Mouse (Mus musculus): ENCODE data around the gene Morn2. TPM values are rescaled to one million over a fixed set of nuclear protein-coding genes. Genes with fewer than 3 reads are reported as not detected.
A peak's percentile ranks its signal among the peaks of the same experiment; 100 is the strongest.

Gene Morn2
- total RNA-seq, 2 experiments from 2014 or later, result 2.9 to 5.0 TPM

DNA sequence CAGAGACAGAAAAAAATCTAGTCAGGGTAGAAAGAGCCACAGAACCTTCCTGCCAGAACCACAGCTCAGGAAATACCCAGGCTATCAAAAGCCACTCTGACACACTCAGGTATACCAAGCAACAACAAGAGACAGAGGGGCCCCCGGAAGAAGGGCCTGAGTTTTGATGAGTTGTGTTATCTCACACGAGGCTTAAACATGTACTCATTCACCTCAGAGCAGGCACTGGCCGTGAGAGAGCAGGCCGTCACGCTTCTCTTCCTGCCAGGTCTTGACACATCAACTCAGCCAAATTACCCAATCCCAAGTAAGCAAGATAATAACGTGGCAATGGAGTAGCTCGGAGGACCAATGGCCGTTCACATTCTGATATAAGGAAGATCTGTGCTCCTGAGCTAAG is 33.7 kb downstream of the Morn2 start:
- DNase-seq, result no peak

DNA sequence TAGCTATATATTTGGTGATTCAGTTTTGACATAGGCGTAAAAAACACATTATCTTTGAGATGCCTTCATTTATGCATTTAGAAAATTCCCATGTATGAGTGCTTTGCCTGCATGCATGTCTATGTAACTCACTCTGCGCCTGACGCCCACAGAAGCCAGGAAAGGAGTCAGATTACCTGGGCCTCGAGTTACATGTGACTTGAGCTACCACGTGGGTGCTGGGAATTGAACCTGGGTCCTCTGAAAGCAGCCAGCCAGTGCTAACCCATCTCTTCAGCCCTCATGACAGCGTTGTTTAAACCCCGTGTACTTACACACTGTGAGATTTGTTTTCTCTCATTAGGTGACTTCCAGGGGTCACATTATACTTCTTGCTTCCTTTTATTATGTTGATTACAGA is 34.5 kb downstream of the Morn2 start:
- DNase-seq, result no peak

DNA sequence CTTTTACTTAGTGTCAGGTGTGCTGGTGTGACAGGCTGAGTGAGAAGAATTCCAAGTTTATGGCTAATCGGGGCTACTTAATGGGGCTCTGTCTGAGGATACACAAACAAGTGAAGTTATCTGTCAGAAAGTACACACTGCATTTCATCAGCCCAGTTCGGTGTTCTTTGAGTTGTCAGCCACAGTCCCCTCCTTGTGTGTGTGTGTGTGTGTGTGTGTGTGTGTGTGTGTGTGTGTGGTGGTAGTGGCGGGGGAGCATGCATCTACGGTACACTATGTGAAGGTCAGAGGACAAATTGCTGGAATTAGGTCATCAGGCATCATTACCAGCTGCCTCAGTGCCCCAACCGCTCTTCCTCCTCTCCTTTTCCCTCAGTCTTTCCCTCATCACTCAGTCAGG is 35.5 kb downstream of the Morn2 start:
- no peak for DNase-seq

DNA sequence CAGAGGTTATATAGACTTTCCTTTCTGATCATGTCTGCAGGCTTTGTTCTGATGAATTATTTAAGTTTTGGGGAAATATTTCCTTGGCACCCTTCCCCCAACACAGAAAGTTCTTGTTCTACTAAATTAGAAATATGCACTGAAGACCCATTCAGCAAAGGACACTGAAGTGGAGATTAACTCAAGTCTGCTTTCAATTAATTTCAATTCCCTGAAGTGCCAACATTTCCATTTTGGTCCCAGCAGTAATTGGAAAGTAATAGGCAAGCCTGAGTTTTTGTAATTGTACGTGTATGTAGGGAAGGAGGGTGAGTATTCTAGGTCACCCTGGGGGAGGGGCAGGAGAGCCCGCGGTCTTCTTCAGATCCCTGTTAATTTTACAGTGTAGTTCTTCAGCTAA is 36.4 kb downstream of the Morn2 start:
- DNase-seq, result no peak

DNA sequence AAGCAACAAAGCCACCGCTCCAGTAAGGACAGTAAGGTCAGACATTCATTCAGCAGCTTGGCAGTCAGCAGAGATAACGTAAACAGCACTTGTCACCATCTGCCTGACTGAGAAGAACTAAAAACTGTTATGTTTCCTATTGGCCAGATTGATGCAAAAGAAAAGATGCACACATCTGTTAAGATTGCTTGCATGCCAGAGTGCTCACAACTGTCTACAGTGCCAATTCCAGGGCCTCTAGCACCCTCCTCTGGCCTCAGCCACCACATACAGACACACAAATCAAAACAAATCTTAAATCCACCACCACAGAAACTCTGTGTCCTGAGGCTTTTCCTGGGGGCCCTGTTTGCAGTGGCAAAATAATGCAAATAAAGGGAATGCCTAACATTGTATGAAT is 42.4 kb downstream of the Morn2 start:
- DNase-seq, result no peak

DNA sequence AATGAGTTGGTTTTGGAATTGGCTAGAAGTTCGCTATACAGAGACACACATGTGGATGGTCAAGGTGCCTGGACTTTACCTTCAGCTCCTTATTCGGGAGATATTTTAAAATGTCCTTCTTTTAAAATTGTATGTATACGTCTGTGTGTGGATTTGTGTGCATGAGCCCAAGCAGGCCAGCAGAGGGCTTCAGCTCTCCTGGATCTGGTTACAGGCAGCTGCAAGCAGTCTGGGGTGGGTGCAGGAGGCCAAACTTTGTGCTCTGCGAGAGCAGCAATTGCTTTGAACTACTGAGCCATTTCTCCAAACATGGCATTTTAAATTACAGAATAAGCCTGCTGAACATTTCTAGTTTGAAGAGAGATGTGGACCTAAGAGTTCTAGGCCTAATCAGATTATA is 55.3 kb downstream of the Morn2 start:
- peak; percentile 21 for DNase-seq

DNA sequence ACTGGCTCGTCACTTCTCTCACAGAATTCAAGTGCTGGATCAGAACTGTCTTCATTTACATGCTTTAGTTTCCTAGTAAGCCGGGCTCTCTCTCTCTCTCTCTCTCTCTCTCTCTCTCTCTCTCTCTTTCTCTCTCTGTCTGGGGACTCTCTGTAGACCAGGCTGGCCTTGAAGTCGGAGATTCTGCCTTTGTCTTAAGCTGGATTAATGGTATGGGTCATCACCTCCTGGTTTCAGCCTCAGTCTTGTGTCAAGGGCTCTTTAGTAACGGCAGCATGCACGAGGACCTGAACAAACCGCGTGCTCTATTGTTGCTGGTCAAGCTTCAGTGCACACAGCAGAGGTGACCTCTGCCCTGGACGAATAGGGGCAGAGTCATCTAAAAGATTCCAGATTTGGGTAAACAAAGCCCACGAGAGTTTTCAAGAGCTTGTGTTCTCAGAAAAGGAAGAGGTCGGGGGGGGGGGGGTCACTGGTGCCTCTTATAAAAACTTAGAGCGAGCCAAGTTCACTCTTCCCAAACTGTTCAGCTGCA is 56.7 kb downstream of the Morn2 start:
- DNase-seq, result no peak

Other genes starting within 250 kb of the Morn2 start
- gene Hnrnpll, start 227.9 kb upstream of the Morn2 start, total RNA-seq (2021), result 10 to 100 TPM; 22.9 to 27.7 TPM
- 1 to 10 TPM; 2.1 to 2.5 TPM for gene Galm, start 162.7 kb upstream of the Morn2 start, total RNA-seq (2021)
- 10 to 100 TPM; 46.8 to 59.0 TPM for gene Srsf7, start 82.9 kb upstream of the Morn2 start, total RNA-seq (2021)
- not detected for gene Ttc39d, start 82.7 kb upstream of the Morn2 start, total RNA-seq (2021)
- 1 to 10 TPM; 5.6 to 6.1 TPM for gene Gemin6, start 65.8 kb upstream of the Morn2 start, total RNA-seq (2021)
- 10 to 100 TPM in 1 of 2 experiments, 1 to 10 TPM in 1; 8.4 to 11.7 TPM for gene Dhx57, start 273 bp downstream of the Morn2 start, total RNA-seq (2021)
- under 1 TPM; 0.47 TPM for gene Arhgef33, start 17.2 kb downstream of the Morn2 start, total RNA-seq (2021)
- gene Gm10190, start 83.3 kb downstream of the Morn2 start, total RNA-seq (2021), result under 1 TPM in 1 of 2 experiments, not detected in 1; 0.96 TPM
- gene Sos1, start 190.2 kb downstream of the Morn2 start, total RNA-seq (2021), result 10 to 100 TPM; 14.4 to 17.6 TPM

Data from gastrocnemius, postnatal 10 days (tissue).